Comparison of ENCODE assay signal across 23 mouse cellular contexts in the genomic region with DNA sequence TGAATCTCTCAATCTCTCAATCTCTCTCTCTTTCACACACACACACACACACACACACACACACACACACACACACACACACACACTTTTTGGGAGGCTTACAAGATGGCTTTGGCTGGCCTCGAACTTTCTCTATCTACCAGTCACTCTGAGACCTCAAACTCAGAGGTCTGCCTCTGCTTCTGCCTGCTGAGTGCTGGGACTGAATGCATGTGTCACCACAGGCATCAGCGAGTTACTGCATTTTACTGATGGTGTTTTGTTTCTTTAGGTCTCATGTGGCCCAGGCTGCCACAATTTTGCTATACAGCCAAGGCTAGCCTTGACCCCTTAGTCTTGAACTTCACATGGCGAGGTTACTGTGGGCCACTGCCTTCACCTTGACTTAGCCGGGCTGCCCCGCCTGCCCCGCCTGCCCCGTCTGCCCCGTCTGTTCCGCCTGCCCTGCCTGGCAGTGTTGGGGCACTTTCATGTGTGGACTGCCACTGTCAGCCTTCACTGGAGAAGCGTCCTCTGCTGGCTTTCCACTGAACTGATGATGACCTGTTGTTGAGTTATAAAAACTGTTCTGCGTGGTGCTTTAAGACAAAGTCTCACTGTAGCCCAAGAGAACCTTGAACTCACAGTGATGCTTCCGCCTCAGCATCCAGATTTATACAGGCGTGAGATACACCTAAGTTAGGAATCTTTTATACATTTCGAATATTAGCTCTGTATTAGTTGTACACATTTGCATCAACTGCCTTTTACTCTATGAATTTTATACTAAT.
"Had no signal": no experiment of that assay in that cellular context is flagged by ENCODE, and none has a peak within 500 bp of the region (broad histone marks: within the 10 kb centered on the region; RNA-seq: fewer than 3 reads in every experiment).

No protein-coding gene starts in this region.

- ATAC-seq: intestine, postnatal 0 days; liver, embryonic 12.5 days; midbrain, embryonic 15.5 days had no signal

- H3K4me3 ChIP-seq: layer of hippocampus, adult 2 months; limb, embryonic 10.5 days; limb, embryonic 13.5 days; liver, embryonic 12.5 days; liver, embryonic 15.5 days; lung, embryonic 15.5 days; midbrain, embryonic 15.5 days; myocyte; neural tube, embryonic 13.5 days; stomach, embryonic 15.5 days had no signal

- H3K27me3 ChIP-seq: limb, embryonic 13.5 days; liver, embryonic 12.5 days; liver, embryonic 15.5 days; lung, embryonic 15.5 days; midbrain, embryonic 15.5 days; neural tube, embryonic 13.5 days; stomach, embryonic 15.5 days had no signal

- DNase-seq: kidney, postnatal 25 days; layer of hippocampus, adult 9-11 months; liver; lung, adult 18-20 months; lung, postnatal 10 days; lung, postnatal 4 days; retina, postnatal 1 day; right cerebral cortex, postnatal 25 days; spleen, adult 18-20 months; thymus, adult 18-20 months; thymus, postnatal 36 days had no signal

- H3K9ac ChIP-seq: limb, embryonic 13.5 days; liver, embryonic 12.5 days; liver, embryonic 15.5 days; lung, embryonic 15.5 days; midbrain, embryonic 15.5 days; neural tube, embryonic 13.5 days; stomach, embryonic 15.5 days had no signal

- H3K4me1 ChIP-seq: limb, embryonic 10.5 days; limb, embryonic 13.5 days; liver, embryonic 12.5 days; liver, embryonic 15.5 days; lung, embryonic 15.5 days; midbrain, embryonic 15.5 days; neural tube, embryonic 13.5 days; stomach, embryonic 15.5 days had no signal

- H3K9me3 ChIP-seq: limb, embryonic 10.5 days; limb, embryonic 13.5 days; liver, embryonic 12.5 days; liver, embryonic 15.5 days; lung, embryonic 15.5 days; midbrain, embryonic 15.5 days; neural tube, embryonic 13.5 days; stomach, embryonic 15.5 days had no signal

- H3K27ac ChIP-seq: layer of hippocampus, adult 2 months; limb, embryonic 10.5 days; limb, embryonic 13.5 days; liver, embryonic 12.5 days; liver, embryonic 15.5 days; lung, embryonic 15.5 days; midbrain, embryonic 15.5 days; neural tube, embryonic 13.5 days; stomach, embryonic 15.5 days had no signal

- H3K4me2 ChIP-seq: limb, embryonic 13.5 days; liver, embryonic 12.5 days; liver, embryonic 15.5 days; lung, embryonic 15.5 days; midbrain, embryonic 11.5 days; midbrain, embryonic 15.5 days; neural tube, embryonic 13.5 days; stomach, embryonic 15.5 days had no signal
